Mouse (Mus musculus) subcutaneous adipose tissue, adult 2 months (tissue): Measurements from ENCODE around the gene Pdzd9. TPM values are rescaled to one million over a fixed set of nuclear protein-coding genes. Genes with fewer than 3 reads are reported as not detected.

Experiments
- polyA plus RNA-seq: library from polyadenylated mRNA; depleted of rRNA; stranded (reverse); fragments of >200 nt; gene quantifications from 2 replicates; pipeline ENCODE4 v1.2.3, GENCODE M21; 2012; ENCODE audit warnings: low replicate concordance; rRNA removed

Pdzd9 gene
- not detected in 2 replicates for polyA plus RNA-seq

GRCm38 (mm10) chr7:120670153-120670875 lies at the start of gene Pdzd9:
Gene Pdzd9, minus strand, starts transcription at chr7:120670343.

GRCm38 (mm10) chr7:120677001-120677643 lies 7.0 kb upstream of the Pdzd9 start, which contains the start of gene Mosmo:
Gene Mosmo, plus strand, starts transcription at chr7:120677618.

GRCm38 (mm10) chr7:120634711-120635361 lies 35.3 kb downstream of the Pdzd9 start, which contains the start of gene Uqcrc2:
Gene Uqcrc2, plus strand, starts transcription at chr7:120635176.

Other genes starting within 250 kb of the Pdzd9 start
- gene Uqcrc2, start 35.2 kb downstream of the Pdzd9 start, polyA plus RNA-seq: 123 and 165 TPM in 2 replicates
- gene Mosmo, start 7.3 kb upstream of the Pdzd9 start, polyA plus RNA-seq: 20.1 and 20.7 TPM in 2 replicates
- gene Vwa3a, start 69.0 kb upstream of the Pdzd9 start, polyA plus RNA-seq: 2.4 and 9.3 TPM in 2 replicates
- 0.39 TPM in 1 of 2 replicates, not detected in the other for gene Gm5737, start 142.0 kb upstream of the Pdzd9 start, polyA plus RNA-seq
- gene Eef2k, start 172.5 kb upstream of the Pdzd9 start, polyA plus RNA-seq: 27.3 and 36.5 TPM in 2 replicates
- 14.1 and 26.2 TPM in 2 replicates for gene Polr3e, start 247.4 kb upstream of the Pdzd9 start, polyA plus RNA-seq